Mouse (Mus musculus) spleen, postnatal 36 days (tissue): ENCODE results near the gene Sort1.

ENCODE experiments used
- DNase-seq, 2 experiments: peaks; one replicate each; pipeline ENCODE4 v3.0.0; 2022; ENCODE audit warnings: low spot score in 2 of 2, mixed read lengths in 1 of 2

Gene Sort1

DNA sequence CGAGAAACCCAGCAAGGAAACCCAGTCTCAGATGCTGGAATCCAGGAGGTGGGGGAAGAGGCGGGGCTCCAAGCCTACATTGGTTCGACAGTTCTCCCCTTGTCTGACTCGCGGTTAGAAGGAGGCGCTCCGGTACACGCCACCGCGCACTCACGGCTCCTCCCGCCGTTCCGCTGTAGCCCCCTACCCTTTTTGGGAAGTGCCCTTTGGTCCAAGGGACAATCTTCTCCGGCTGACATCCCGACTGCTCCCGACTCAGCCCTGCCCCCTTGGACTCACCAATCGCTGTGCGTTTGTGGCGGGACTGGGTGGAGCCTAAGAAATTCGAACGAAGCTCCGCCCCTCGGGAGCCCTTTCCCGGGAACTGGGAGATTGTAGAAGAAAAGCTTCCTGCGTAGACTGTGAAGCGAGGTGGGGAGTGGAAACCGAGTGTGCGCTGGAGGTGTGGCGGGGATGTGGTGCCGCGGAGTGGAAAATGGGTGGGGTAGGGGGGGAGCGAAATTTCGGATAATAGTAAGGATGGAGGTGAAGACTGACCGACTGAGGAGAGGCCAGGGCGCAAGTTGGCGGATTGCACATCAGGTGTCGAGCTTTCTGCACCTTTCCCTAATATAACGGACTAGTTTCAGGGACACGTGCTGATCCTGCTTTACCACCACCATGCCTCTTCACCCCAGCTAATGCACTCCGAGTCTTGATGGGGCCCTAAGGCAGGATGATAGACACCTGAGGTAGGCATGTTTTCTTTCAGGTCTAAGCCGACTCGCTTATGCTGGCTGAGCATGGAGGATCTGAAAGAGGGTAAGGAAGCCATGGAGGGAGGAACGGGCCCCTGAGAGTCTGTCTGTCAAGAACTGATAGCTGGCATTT is 99.8 kb downstream of the Sort1 start, which contains the start of gene Psrc1:
Gene Psrc1, plus strand, starts transcription at position 355 of the 870 bp plus-strand sequence.
- peak; percentile 72 to 82 for DNase-seq

DNA sequence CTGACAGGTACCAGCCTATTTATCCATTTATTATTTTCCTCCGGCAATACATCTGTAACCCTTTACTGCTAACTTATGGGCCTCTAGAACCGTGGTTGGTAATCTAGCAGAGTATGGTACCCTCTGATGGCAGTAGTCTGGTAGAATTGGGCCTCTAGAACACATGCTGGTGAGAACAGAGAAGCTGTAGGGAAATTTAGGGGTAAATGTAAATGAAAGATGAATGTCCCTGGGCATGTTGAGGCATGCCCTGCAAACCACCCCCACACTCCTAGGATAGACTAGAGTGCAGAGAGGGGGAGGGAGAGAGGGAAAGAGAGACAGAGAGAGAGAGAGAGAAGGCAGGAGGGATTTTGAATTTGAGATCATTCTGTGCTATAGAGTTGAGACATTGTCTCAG is 100.5 kb downstream of the Sort1 start:
- no peak for DNase-seq

DNA sequence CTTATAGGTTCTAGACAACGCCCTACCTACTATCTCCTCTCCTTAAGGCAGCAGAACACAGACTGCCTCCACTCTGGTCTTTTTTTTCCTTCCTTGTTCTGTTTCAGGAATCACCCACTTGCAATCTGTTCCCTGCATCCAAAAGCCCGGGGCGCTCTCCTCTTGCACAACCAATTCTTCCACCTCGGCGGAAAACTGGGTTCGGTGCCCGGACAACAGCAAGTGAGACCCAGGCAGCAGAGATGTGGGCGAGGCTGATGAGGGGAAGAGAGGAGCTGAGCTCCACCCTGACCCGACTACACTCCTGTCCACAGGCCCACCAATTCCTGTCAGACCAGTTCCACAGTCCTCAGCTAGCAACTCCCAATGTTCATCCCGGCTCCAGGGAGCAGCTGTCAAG is 102.3 kb downstream of the Sort1 start:
- no peak for DNase-seq

DNA sequence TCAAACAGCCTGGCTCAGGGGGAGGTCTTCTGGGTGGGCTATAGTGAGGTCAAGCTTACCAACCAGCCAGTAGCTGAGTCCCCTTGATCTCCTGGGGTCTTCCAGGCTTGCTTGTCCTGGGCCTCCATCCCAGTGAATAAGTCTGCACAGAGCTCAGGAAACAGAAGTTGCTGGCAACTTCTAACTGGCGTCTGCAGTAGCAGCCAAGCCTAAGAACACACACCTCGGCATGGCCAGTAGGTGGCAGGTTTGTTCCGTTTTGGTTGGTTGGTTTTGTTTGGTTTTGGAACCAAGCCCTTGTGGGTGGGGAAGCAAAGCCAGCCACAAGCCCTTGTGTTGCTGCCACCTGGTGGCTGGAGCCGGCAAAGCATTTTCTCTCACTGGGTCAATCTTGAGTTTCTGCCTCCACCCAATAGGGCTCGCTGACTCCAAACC is 105.2 kb downstream of the Sort1 start:
- peak; percentile 90 to 92 for DNase-seq

DNA sequence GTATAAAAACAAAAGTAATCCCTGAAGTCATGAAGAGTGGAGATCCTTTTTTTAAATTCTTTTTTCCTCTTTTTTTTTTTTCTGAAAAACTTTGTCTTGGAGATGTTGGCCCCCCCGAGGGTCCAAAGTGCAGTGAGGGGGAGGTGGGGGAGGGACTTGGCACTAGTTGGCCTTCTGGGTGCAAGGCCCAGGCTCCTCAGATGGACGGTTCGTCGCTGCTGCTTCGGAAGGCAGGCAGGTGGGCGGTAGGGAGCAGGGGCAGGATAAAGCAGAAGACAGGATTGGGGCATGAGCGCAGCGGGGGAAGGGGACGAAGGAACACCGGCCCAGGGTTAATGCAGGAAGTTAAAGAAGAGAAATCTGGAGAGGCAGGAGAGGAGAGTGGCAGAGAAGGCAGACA is 108.4 kb downstream of the Sort1 start:
- no peak for DNase-seq

DNA sequence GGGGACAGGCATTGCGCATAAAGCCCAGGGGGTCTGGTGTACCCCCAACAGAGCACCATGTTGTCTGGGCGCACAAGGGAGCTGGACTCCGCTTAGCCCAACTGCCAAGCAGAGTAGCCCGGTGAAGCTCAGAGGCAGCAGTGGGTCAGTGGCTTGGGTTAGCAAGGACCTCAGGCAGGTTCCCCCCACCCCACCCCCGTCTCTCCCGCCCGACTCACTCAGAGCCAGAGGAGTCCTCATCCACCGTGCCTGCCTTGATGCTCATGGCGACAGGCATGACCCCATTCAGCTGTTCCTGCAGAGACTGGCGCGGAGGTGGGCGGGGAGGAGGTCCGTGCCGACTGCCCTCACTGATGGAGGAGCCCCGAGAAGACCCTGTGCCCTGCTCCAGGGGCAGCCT is 108.9 kb downstream of the Sort1 start:
- no peak for DNase-seq

DNA sequence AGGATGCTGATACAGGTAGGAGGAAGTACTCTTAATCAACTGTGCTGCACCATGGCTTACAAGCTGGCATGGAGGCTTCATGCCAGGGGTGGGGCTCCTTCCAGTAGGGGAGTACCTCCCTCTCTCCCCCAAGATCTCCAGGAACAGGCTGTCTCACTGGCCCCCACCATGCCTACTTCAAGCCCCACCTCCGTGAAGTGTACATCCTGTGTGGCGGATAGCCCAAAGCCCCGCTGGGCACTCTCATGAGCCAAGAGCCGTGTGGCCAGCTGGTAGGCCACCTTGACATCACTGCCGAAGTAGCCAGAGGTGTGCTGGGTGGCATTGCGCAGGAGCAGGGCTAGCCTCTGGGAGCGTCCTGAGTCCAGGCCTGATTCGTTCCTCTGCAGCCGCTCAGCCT is 114.4 kb downstream of the Sort1 start:
- DNase-seq: no peak

DNA sequence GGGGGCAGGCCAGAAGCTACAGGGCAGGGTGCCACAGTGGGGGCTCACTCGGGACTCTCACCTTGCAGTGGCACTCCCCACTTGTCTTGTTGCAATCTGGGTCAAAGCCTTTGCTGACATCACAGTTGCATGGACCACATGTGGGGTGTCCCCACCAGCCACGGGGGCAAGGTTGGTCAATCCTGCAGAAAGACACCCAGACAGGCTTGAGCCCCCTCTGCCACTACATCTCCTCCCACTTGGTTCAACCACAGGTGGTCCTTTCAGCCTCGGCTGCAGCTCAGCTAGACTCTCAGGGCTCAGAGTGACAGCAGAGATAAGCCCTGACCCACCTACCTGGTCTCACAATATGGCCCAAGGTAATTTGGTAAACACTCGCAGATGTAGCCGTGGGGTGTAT is 116.6 kb downstream of the Sort1 start:
- no peak for DNase-seq

DNA sequence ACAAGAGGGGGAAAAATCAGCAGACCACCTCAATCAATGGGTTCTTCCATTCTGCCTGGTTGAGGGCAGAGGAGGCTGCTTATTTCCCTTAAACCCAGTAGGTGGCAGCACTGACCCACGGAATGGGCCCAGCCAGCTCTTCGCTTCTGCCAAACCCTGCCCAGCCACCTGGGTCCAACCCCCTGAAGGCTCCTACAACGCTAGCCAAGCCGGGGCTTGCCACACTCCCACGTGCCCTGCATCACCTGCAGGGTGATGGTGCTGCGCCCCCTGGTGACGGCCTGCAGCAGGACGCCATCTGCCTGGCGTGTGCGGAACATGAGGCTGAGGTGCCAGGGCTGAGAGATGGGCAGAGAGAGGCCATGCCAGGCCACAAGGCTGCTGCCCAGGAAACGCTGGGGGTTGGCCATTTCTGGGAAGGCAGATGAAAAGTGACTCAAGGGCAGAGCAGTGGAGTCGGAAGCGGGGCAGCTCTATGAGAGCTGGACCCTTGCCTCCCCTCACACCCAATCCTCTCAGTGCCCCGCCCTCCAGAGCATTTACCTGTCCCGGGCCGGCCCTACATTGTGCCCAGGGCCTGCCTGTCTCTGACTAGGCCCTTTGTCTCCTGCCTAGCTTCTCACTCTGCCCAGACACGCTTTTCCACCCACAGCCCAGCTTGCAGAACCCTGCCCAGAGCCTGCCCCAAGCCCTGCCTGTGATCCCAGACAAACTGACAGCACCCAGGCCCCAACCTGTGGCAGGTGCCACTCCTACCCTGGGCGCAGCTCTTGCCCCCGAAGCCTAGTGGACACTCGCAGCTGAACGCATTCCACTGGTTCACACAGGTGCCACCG is 118.0 kb downstream of the Sort1 start:
- peak; percentile 92 for DNase-seq

DNA sequence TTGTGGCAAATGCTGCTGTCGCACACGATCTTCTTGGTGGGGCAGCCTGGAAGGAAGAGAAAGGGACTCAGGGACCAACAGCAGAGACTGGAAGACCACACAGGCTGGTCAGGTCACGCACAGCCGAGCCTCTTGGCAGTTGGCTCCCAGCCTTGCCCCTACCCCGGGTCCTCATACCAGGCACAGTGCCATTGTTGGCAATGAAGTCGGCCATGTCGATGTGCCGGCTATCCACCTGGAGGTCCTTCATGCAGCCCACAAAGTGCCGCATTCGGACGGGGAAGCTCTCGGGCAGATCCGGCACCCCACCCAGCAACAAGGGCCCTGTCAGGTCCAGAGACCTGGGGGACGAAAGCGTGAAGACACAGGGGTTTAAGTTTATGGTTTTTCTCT is 118.6 kb downstream of the Sort1 start:
- DNase-seq: no peak

DNA sequence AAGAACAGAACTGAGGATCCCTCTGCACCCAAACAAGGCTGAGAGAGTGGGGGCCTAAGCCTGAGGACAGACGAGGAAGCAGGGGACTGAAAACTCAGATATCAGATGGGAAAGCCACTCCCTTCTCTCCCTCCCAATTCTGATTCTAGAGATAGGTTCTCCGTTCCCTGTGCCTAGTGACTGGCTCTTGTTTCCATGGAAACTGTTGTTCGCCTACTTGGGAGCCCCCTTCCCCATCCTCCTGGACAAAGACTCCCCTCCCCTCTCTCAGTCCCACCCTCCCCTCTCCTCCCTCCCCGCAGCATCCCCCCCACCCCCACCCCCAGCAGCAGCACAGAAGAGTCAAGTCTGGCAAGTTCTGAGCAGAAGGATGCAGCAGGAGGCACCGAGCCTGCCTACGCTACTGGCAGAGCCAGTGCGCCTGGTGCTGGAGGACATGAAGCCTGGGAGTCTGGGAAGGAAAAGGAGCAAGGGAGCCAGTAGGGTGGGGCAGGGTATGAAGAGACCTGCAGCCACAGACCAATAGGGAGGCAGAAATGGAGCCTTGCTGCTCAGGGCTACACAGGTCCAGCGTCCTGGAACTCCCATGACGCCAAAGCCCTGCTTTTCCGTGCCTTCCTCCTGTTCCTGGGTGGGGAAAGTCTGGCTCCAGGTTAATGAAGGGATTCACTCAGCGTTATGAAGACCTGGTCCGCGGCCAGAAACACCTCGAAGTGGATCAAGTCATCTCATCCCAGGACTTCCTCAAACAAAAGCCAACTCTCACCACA is 121.8 kb downstream of the Sort1 start:
- no peak for DNase-seq

DNA sequence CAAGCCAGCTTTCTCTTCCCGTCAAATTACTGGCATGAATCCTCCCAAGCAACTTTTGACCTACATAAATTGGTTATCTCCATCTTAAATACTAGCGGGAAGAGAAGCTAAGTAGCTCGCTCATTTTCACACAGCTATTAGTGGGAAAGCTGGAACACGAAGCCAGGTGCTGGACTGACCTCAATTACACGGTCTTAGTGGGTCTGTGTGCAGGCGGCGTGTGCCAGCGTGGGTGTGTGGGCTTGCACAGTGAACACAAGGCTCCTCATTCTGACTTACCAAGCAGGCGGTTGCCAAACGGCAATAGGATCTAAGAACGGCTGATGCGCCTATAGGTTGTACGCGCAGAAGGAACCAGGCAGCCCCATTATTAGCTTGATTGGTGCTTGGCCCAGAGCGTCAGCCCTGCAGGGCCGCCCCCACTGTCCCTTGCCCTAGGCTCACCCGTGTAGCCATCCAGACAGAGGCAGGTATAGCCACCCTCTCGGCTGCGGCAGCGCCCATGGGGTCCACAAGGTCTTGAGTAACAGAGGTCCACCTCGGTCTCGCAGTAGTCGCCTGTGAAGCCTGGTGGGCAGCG is 122.5 kb downstream of the Sort1 start:
- no peak for DNase-seq

DNA sequence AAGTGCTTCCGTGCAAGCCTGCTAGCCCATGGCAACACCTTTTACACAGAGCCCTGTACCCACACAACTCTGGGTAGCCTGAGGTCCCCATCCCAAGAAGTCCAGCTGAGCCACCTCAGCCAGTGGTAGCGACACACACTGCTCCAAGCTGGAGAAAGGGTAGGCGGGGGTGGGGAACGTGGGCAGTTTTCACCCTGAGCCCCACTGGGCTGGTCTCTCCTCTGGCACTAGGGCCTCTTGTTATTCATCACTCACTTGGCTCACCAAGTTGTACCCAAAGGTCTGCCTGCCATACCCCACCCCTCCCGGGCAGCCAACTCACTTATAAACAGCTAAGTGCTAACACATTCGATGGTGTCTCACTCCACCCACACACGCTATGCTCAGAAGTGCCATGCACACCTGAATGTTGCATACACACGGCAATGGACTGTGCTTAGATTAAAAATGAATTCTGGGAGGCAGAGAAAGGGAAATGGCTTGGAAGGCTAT is 124.7 kb downstream of the Sort1 start:
- DNase-seq: no peak

DNA sequence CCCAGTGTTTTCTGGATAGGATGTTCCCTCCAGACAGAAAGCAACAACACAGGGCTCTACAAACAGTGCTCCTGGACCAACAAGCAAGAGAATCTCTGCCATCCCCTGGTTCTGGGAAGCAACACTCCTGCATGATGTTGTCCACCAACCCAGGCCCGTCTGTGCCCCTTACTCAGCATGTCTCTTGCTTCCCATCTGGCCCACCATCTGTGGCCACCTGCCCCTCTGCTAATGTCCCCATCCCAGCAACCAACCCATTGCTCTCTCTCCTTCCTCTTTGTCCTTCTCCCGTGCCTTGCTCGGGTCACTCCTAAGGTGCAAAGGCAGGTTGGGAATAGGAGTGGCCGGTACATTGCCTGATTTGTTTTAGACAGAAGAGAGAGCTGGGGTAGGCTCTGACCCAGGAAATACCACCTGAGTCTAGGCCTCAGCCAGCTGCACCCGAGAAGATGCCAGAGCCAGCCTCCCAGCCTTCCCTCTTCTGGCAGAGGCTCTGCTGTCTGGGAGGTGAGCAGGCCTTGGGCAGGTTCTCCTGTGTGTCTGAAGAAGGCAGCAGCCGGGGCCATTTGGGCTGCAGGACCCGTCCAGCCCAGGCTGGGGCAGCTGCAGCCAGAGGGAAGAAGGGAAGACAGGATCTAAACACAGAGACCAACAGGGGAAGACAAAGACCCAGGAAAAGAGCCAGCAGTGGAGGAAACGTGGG is 125.9 kb downstream of the Sort1 start:
- DNase-seq: no peak

DNA sequence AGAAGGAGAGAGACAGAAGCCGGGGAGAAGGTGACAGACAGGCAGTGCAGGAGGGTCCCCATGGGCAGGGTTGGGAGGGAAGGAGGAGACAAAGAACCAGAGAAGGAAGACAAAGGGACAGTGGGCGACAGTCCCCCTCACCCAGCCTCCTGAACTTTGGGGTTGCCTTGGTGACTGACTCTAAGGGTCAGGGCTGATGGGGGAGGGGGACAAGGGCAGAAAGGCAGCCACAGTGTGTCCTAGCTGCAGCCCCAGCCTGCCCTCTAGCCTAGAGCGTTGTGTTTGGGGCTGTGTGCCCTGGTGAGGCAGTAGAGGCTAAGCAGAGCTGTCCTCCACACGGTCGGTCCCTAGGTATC is 126.5 kb downstream of the Sort1 start:
- no peak for DNase-seq
